ENCODE assay signal across 8 mouse cellular contexts in genomic region chr19:4492526-4493296, GRCm38 (mm10). TPM values are rescaled to one million over a fixed set of nuclear protein-coding genes. Genes with fewer than 3 reads are reported as not detected.
DNase-seq lines count a peak whose midpoint lies in the region; ATAC-seq and TF ChIP-seq lines count a peak whose summit lies in the region.

No protein-coding gene starts in this region.

- 51% methylated on average over 8 of the region's 9 CpGs for WGBS in limb, embryonic 14.5 days
- WGBS in intestine, embryonic 16.5 days, result 64% methylated on average over 9 of the region's 9 CpGs

- no peak for TF ChIP-seq POLR2A in limb, embryonic 14.5 days (IDR thresholded peaks at IDR 0.05; ENCODE audit: borderline replicate concordance, extremely low read depth, insufficient read depth, insufficient read length)

- no peaks in the 10 kb centered on the region for H3K36me3 ChIP-seq in limb, embryonic 14.5 days (ENCODE audit: control insufficient read depth, insufficient read depth, low read length)
- H3K36me3 ChIP-seq in intestine, embryonic 16.5 days (ENCODE audit: control insufficient read depth, insufficient read depth, low read length), result no peaks in the 10 kb centered on the region

- intact Hi-C loops in left cerebral cortex, postnatal 14 days (cut with DNase I), result loop anchor here (10.0 kb wide), 1 partner anchor 252 kb away; no protein-coding TSS in a partner anchor

- no peak overlapping the region for H3K27ac ChIP-seq in limb, embryonic 14.5 days (replicated peaks; ENCODE audit: low read depth, low read length)
- H3K27ac ChIP-seq in intestine, embryonic 16.5 days (ENCODE audit: low read length), result no peak overlapping the region

- 0 out of 2 replicates have a peak overlapping the region, but pooled peaks have one; percentile 21 for H3K9ac ChIP-seq in limb, embryonic 14.5 days (ENCODE audit: low read depth, low read length, severe bottlenecking)
- no peak overlapping the region for H3K9ac ChIP-seq in intestine, embryonic 16.5 days (ENCODE audit: low read depth, low read length)

- no peaks in the 10 kb centered on the region for H3K9me3 ChIP-seq in limb, embryonic 14.5 days (ENCODE audit: control insufficient read depth, low read length)
- H3K9me3 ChIP-seq in intestine, embryonic 16.5 days (ENCODE audit: control insufficient read depth, low read length), result no peaks in the 10 kb centered on the region

- no peak overlapping the region for H3K4me3 ChIP-seq in limb, embryonic 14.5 days (replicated peaks; ENCODE audit: low read length)
- no peak overlapping the region for H3K4me3 ChIP-seq in intestine, embryonic 16.5 days (ENCODE audit: low read length)

- ATAC-seq in limb, embryonic 14.5 days (ENCODE audit: low FRiP score, low read depth), result no peak
- ATAC-seq in intestine, embryonic 16.5 days, result no peak

- no peaks in the 10 kb centered on the region for H3K27me3 ChIP-seq in limb, embryonic 14.5 days (ENCODE audit: control insufficient read depth, insufficient read depth, low read length)
- H3K27me3 ChIP-seq in intestine, embryonic 16.5 days (replicated peaks; ENCODE audit: control insufficient read depth, insufficient read depth, low read length), result no peaks in the 10 kb centered on the region

- DNase-seq in left cerebral cortex, postnatal 14 days (ENCODE audit: low spot score in 2 of 2), result peak; percentile 52 to 73
- DNase-seq in left cerebral cortex, adult 18-20 months (ENCODE audit: low spot score in 2 of 2), result no peak
- peak; percentile 92 for DNase-seq in adrenal gland, adult 8-10 months
- DNase-seq in gastrocnemius, adult 18-20 months (ENCODE audit: low spot score), result peak; percentile 89
- no peak for DNase-seq in limb, embryonic 14.5 days (ENCODE audit: low spot score)
- no peak for DNase-seq in frontal cortex, postnatal 36 days (ENCODE audit: low spot score in 2 of 2)
- no peak for DNase-seq in embryo, embryonic 9.5 days (ENCODE audit: extremely low spot score)

- H3K4me2 ChIP-seq in limb, embryonic 14.5 days (replicated peaks; ENCODE audit: low read depth, low read length, severe bottlenecking), result no peak overlapping the region
- H3K4me2 ChIP-seq in intestine, embryonic 16.5 days (ENCODE audit: low read depth, low read length), result no peak overlapping the region

- H3K4me1 ChIP-seq in limb, embryonic 14.5 days (ENCODE audit: control insufficient read depth, insufficient read depth, low read length), result no peaks in the 10 kb centered on the region
- peaks cover 10% of the 10 kb centered on the region for H3K4me1 ChIP-seq in intestine, embryonic 16.5 days (ENCODE audit: control insufficient read depth, insufficient read depth, low read length)

RNA-seq across cellular contexts. Expression of gene 2010003K11Rik, which starts 5.7 kb away (rescaled TPM):
- not detected for total RNA-seq in left cerebral cortex, postnatal 14 days (2021)
- not detected for total RNA-seq in left cerebral cortex, adult 18-20 months (2021)
- 10 to 100 TPM; 12.2 to 22.5 (median 20.2) TPM for total RNA-seq in adrenal gland, adult 8-10 months (2022)
- not detected for total RNA-seq in gastrocnemius, adult 18-20 months (2021)
- not detected in 2 replicates for polyA plus RNA-seq in limb, embryonic 14.5 days (2012; rRNA removed)
- polyA plus RNA-seq in limb, embryonic 14.5 days (2014; fragmentation: Nextera tagmentation; extraction: Ambion mirVana), result not detected in 2 replicates
- 21.6 and 35.7 TPM in 2 replicates for polyA plus RNA-seq in intestine, embryonic 16.5 days (2015; fragmentation: Nextera tagmentation; extraction: Ambion mirVana)

RNA-seq across cellular contexts. Expression of gene Syt12, which starts 15.5 kb away (rescaled TPM):
- 10 to 100 TPM; 30.8 to 31.7 TPM for total RNA-seq in left cerebral cortex, postnatal 14 days (2021)
- 10 to 100 TPM; 38.2 to 55.8 TPM for total RNA-seq in left cerebral cortex, adult 18-20 months (2021)
- total RNA-seq in adrenal gland, adult 8-10 months (2022), result 10 to 100 TPM; 60.5 to 90.4 (median 73.7) TPM
- 1 to 10 TPM; 1.9 to 2.1 TPM for total RNA-seq in gastrocnemius, adult 18-20 months (2021)
- 0.41 and 0.50 TPM in 2 replicates for polyA plus RNA-seq in limb, embryonic 14.5 days (2012; rRNA removed)
- 0.21 and 0.39 TPM in 2 replicates for polyA plus RNA-seq in limb, embryonic 14.5 days (2014; fragmentation: Nextera tagmentation; extraction: Ambion mirVana)
- 0.34 and 0.36 TPM in 2 replicates for polyA plus RNA-seq in intestine, embryonic 16.5 days (2015; fragmentation: Nextera tagmentation; extraction: Ambion mirVana)

RNA-seq across cellular contexts. Expression of gene Pcx, which starts 17.6 kb away (rescaled TPM):
- total RNA-seq in left cerebral cortex, postnatal 14 days (2021), result 10 to 100 TPM; 57.2 to 59.2 TPM
- 10 to 100 TPM; 68.0 to 79.3 TPM for total RNA-seq in left cerebral cortex, adult 18-20 months (2021)
- 100 to 1,000 TPM; 351 to 737 (median 517) TPM for total RNA-seq in adrenal gland, adult 8-10 months (2022)
- 100 to 1,000 TPM in 1 of 2 experiments, 10 to 100 TPM in 1; 57.4 to 111 TPM for total RNA-seq in gastrocnemius, adult 18-20 months (2021)
- 11.8 and 14.8 TPM in 2 replicates for polyA plus RNA-seq in limb, embryonic 14.5 days (2012; rRNA removed)
- 14.8 and 17.6 TPM in 2 replicates for polyA plus RNA-seq in limb, embryonic 14.5 days (2014; fragmentation: Nextera tagmentation; extraction: Ambion mirVana)
- polyA plus RNA-seq in intestine, embryonic 16.5 days (2015; fragmentation: Nextera tagmentation; extraction: Ambion mirVana), result 16.6 and 17.7 TPM in 2 replicates

RNA-seq across cellular contexts. Expression of gene Rhod, which starts 53.5 kb away (rescaled TPM):
- 1 to 10 TPM; 1.3 to 1.4 TPM for total RNA-seq in left cerebral cortex, postnatal 14 days (2021)
- total RNA-seq in left cerebral cortex, adult 18-20 months (2021), result 1 to 10 TPM in 1 of 2 experiments, under 1 TPM in 1; 0.59 to 1.3 TPM
- 10 to 100 TPM; 29.8 to 48.0 (median 39.3) TPM for total RNA-seq in adrenal gland, adult 8-10 months (2022)
- under 1 TPM; 0.27 to 0.31 TPM for total RNA-seq in gastrocnemius, adult 18-20 months (2021)
- polyA plus RNA-seq in limb, embryonic 14.5 days (2012; rRNA removed), result 33.8 and 36.6 TPM in 2 replicates
- polyA plus RNA-seq in limb, embryonic 14.5 days (2014; fragmentation: Nextera tagmentation; extraction: Ambion mirVana), result 44.2 and 51.0 TPM in 2 replicates
- 24.1 and 28.2 TPM in 2 replicates for polyA plus RNA-seq in intestine, embryonic 16.5 days (2015; fragmentation: Nextera tagmentation; extraction: Ambion mirVana)

Comparison
In these comparisons a context has a peak if more than half of its experiments do, and no peak if none do; other contexts are left out.
1. DNase-seq: peak in left cerebral cortex, postnatal 14 days (2 of 2), adrenal gland, adult 8-10 months (single experiment) and gastrocnemius, adult 18-20 months (single experiment); none in left cerebral cortex, adult 18-20 months (0 of 2), limb, embryonic 14.5 days (single experiment), frontal cortex, postnatal 36 days (0 of 2) and embryo, embryonic 9.5 days (single experiment).
2. RNA of gene 2010003K11Rik, which starts 5.7 kb away (total RNA-seq): 12.2 to 22.5 TPM in adrenal gland, adult 8-10 months; not detected in gastrocnemius, adult 18-20 months, not detected in left cerebral cortex, postnatal 14 days and not detected in left cerebral cortex, adult 18-20 months; every median in the first group is over 10 times any median in the second.
3. RNA of gene Syt12, which starts 15.5 kb away (total RNA-seq): 60.5 to 90.4 TPM in adrenal gland, adult 8-10 months, 38.2 to 55.8 TPM in left cerebral cortex, adult 18-20 months and 30.8 to 31.7 TPM in left cerebral cortex, postnatal 14 days; 1.9 to 2.1 TPM in gastrocnemius, adult 18-20 months; every median in the first group is over 10 times any median in the second.